Mouse (Mus musculus) adrenal gland, postnatal 14 days (tissue): ENCODE measurements around the gene Itga3. TPM values are rescaled to one million over a fixed set of nuclear protein-coding genes. Genes with fewer than 3 reads are reported as not detected.

Experiments used
- DNase-seq: peaks from one replicate; pipeline ENCODE4 v3.0.0; 2021; ENCODE audit warnings: mixed read lengths
- total RNA-seq: library from RNA; stranded (reverse); gene quantifications from 2 replicates; pipeline ENCODE4 v1.2.3, GENCODE M21; 2021

Gene Itga3
- total RNA-seq, 1 experiment from 2014 or later, result 36.1 TPM

GRCm38 (mm10) chr11:95070140-95071107, 6.2 kb downstream of the Itga3 start:
- no peak for DNase-seq

DNA sequence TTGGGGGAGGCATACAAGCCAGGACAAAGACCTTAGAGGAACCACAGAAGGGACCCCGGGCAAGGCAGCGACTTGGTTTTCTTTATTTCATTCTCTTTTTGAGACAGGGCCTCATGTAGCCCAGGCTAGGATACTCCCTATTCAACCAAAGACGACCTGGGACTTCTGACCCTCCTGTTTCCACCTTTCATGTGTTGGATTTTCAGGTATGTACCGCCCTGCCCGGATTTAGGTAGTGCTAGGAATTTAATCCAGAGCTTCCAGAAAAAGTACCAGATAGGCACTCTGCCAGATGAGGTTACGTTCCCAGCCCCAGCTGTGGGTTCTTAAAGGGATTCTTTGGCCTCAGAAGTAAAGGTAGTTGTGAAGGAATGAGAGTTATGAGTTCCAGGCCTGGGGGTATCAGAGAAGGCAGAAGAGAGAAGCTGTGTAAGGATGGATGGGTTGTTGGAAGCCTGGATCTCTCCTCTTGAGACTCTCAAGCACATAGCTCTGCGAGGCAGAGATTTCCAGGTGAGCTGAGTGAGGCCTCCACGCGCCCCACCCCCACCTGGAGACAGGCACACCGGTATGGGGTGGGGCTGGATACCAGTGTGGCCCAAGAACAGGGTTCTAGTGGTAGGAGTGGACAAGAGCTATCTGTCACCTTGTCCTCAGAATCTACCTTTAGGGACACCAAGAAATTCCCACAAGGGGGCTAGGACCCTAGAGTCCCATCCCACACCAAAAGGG, 7.2 kb downstream of the Itga3 start:
- no peak for DNase-seq

- no peak for DNase-seq
Measured at GRCm38 (mm10) chr11:95056768-95057501, 19.7 kb downstream of the Itga3 start.

DNA sequence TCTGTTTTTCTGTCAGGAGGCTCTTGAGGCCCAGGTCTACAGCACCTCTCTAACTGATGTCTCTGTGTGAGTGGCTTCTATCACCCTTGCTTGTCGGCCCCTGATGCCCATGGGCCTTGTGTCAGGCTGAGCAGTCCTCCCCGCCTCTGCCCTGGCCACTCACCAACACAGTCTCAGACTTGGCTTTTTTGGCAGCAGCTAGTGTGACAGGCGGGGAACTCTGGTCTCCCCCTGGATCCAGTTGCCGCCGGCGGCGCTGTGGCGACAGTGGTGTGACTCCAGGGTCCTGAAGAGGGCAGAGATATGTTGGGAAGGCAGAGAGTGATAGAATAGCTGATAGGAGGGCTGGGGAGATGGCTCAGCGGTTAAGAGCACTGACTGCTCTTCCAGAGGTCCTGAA, 23.5 kb downstream of the Itga3 start:
- no peak for DNase-seq

DNA sequence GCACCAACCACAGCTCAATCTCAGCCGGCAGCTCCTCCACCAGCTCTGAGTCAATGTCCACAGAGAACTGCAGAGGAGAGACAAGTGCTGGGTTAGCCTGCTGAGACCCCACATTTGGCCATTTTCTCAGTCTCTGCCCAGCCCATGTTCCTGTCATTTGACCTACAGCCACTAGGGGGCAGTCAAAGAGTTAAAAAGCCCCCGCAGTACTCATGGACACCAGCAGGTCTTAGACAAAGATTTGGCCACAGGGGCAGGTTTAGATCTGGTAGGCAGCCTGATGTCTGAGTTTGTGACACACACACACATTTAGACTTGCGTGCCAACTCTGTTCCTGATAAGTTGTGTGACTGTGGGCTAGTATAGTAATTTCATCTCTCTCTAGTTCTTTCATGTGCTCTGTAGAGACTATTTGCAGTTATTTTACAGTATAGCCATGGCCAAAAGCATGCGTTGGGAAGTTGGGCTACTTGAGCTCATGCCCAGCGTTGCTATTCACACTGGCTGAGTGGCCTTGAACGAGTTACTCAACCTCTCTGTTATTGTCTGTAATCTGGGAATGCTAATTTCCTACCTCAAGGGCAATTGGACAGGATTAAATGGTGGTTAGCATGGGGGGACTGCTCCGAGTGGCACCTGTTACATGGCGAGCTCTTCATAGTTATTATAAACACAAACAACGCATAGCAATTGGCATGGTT, 29.5 kb downstream of the Itga3 start:
- DNase-seq, result peak; percentile 80

DNA sequence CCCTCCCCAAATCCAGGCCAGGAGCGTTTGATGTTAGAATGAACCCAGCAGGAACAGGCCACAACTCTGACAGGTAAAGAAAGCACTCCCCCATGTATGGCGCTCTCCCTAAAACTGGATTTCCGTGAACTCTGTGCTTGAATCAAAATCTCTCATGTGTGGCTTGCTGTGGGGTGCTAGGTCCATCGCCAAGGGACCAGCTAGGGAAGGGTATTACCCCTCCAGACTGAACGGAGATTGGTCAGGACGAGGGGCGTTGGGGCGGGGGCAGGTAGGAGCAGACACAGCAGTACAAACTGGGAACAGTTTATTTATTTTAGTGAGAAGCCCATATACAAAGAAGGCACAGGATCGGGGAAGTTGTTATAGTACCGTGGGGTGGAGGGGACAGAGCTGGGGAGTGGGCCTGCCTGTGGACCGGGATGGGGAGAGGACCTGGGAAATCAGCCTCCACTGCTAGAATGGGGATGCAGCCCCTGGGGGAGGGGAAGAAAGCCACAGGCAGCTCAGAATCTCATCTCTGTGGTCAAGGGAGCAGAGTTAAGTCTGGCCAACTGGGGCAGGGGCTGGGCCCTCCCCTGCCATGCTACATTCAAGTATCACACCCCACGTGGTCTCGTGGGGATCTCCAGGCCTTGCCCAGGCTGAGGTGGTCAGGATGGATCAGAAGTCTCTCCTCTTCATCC, 32.3 kb downstream of the Itga3 start:
- no peak for DNase-seq

DNA sequence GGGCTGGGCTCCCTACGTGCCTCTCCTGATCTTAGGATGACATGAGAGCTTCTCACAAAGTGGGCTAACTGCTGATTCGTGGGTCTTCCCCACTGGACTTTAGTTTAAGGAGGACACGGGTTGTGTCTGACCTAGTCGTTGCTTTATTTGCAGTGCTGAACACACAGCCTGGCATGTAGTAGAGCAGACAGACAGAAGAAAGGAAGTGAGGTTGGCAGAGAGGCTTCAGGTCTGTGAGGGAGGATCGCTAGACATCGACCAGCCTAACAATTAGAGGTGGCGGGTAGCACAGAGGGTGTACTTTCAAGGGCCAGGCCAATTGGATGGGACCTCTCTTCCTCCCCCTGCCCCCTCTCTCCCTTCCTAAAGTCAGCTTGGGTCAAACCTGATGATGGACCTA, 33.0 kb downstream of the Itga3 start:
- no peak for DNase-seq

DNA sequence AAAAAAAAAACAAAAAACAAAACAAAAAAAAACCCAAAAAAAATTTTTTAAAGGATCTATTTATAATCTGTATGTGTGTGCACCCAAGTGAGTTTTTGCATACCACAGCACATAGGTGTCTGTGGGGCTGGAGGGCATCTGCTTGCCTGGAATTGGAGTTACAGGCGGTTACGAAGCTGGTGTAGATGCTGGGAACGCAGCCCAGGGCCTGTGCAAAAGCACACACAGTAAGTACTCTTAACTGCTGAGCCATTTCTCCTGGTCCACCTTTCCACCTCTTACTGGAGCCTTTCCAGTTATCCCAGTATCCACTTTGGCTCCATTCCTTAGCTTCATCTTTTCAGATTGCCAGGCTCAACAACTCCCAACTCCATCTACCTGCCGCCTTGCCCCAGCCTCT, 33.5 kb downstream of the Itga3 start:
- DNase-seq, result no peak

- DNase-seq, result peak; percentile 85
Measured at GRCm38 (mm10) chr11:95042096-95042495, 34.5 kb downstream of the Itga3 start.

DNA sequence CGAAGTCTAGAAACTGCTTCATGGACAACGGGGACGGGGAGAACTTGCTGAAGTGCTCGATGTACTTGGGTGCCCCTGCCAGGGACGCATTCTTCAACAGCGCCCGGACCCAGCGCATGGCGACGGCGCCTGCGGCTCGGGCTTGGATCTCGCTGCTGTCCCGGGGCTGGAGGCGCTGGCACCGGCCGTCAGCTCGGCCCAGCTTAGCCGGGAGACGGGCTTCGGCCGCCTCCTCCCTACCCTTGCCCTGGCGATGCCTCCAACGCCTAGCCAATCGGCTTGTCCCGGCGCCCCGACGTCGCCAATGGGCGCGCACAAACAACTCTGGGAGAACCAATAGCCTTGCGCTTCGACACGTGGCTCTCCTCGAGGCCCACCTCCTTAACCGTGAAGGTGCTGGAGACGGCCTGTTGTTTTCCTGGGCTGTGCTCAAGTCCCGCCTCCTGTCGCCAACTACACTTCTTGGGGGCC, 35.4 kb downstream of the Itga3 start, which contains the start of gene Pdk2:
Gene Pdk2, minus strand, starts transcription at position 216 of the 471 bp plus-strand sequence.
- peak; percentile 97 for DNase-seq

- DNase-seq, result peak; percentile 78
Measured at GRCm38 (mm10) chr11:95040491-95041138, 36.0 kb downstream of the Itga3 start.

- no peak for DNase-seq
Measured at GRCm38 (mm10) chr11:95039766-95040165, 36.8 kb downstream of the Itga3 start.

DNA sequence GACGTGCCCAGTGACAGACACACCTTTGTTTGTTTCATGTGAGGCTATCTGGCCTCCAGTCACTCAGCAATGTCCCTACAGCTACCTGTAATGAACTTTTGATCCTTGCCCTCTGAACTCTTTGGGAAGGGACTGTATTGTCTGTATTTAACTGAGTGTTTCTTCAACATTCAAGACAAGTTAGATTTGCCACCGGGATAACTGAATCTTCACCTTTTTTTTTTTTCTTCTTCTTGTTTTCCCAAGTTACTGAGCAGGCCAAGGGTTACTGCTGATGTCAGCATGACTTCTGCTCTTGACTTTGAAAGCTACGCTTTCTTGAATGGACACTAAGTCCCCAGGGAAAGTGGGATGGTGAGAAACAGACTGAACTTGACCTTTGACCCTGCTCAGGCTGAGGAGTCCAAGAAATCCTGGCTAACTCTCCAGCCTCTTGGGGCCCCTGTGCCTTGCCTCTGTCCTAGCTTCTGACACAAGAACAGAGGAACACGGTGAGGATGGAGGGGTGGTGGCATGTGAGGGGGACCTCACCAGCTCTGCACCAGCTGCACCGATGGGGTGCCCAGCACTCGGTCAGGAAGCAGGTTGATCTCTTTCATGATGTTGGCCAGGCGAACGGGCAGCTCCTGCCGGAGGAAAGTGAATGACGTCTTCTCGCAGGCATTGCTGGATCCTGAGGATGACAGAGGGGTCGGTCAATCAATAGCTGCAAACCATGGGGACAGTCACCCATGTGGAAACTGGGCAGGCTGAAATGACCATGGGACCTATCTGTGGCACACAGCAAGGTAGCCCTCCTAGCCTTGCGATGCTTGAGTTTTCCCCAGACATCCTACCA, 37.6 kb downstream of the Itga3 start:
- peak; percentile 49 for DNase-seq

- no peak for DNase-seq
Measured at GRCm38 (mm10) chr11:95038156-95038817, 38.3 kb downstream of the Itga3 start.

DNA sequence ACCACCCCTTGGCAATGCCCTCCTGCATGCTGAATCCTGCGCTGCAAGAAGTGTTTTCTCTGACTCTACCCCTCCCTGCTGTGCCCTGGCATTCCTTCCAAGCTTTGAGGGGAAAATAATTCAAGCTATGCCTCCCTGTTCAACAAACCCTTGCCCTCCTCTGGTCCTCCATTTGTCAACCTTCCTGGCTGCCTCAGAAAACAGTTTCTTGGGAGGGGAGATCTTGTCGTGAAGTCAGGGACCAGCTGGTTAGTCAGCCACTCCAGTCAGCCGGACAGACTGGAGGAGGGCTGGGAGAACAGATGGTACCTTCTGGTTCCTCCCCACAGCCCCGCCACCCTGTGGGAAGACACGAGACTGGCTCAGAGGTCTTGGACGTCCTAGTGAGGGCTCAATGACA, 39.3 kb downstream of the Itga3 start:
- no peak for DNase-seq

DNA sequence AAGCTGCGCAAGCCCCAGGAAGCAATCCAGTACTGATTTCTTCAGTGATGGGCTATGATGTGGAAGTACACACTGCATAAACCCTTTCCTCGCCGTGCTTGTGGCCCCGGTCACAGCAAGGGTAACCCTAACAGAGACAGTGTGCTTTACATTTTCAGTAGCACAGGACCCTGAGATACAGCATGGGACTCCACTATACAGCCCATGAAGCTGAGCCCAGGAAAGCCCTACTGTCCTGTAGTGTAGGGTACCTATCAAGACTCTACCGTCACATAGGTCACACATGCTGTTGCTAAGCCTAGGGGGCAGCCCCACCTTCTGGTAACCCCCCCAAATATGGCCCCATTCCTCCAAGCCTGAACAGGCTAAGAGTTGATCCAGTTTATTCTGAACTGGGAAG, 40.1 kb downstream of the Itga3 start:
- DNase-seq, result no peak

- DNase-seq, result no peak
Measured at GRCm38 (mm10) chr11:95034902-95035301, 41.7 kb downstream of the Itga3 start.

- no peak for DNase-seq
Measured at GRCm38 (mm10) chr11:95033617-95034016, 43.0 kb downstream of the Itga3 start.

GRCm38 (mm10) chr11:95032945-95033344, 43.7 kb downstream of the Itga3 start:
- DNase-seq, result no peak
